Mouse (Mus musculus) spleen, embryonic (tissue): Measurements from ENCODE around the gene Cecr2.

Source experiments
- CTCF ChIA-PET: fragments of 350-600 bp; sonication (Branson Sonifier 250); formaldehyde crosslinking; loops from one replicate; lab custom pipeline; 2022; lab: Charles Lee

The Cecr2 gene

GRCm38 (mm10) chr6:120665816-120666760 is at the start of gene Cecr2:
Gene Cecr2, plus strand, starts transcription at chr6:120666369.
- CTCF ChIA-PET, result no interaction called here

GRCm38 (mm10) chr6:120617586-120617985 is 48.6 kb upstream of the Cecr2 start:
- CTCF ChIA-PET, result no interaction called here

- CTCF ChIA-PET, result interaction anchor here (0.6 kb wide), 1 partner anchor 862 kb away, joined by 4 read pairs; no protein-coding TSS in a partner anchor
Measured at GRCm38 (mm10) chr6:120618518-120619402, 47.4 kb upstream of the Cecr2 start.

- CTCF ChIA-PET, result interaction anchor here (1.0 kb wide), 1 partner anchor 32 kb away, joined by 4 read pairs; no protein-coding TSS in a partner anchor
Measured at GRCm38 (mm10) chr6:120620193-120620592, 46.0 kb upstream of the Cecr2 start.

GRCm38 (mm10) chr6:120625081-120625480 is 41.1 kb upstream of the Cecr2 start:
- CTCF ChIA-PET, result interaction anchor here (0.6 kb wide), 1 partner anchor 46 kb away, joined by 3 read pairs; no protein-coding TSS in a partner anchor

- CTCF ChIA-PET, result no interaction called here
Measured at GRCm38 (mm10) chr6:120627096-120627495, 39.1 kb upstream of the Cecr2 start.

GRCm38 (mm10) chr6:120628963-120629362 is 37.2 kb upstream of the Cecr2 start:
- CTCF ChIA-PET, result interaction anchor here (0.7 kb wide), 2 partner anchors 26 to 37 kb away, joined by 3 to 6 read pairs; no protein-coding TSS in a partner anchor

GRCm38 (mm10) chr6:120635391-120636028 is 30.7 kb upstream of the Cecr2 start:
- CTCF ChIA-PET, result interaction anchor here (0.8 kb wide), 1 partner anchor 34 kb away, joined by 3 read pairs; no protein-coding TSS in a partner anchor

GRCm38 (mm10) chr6:120639547-120639946 is 26.6 kb upstream of the Cecr2 start:
- CTCF ChIA-PET, result no interaction called here

- CTCF ChIA-PET, result no interaction called here
Measured at GRCm38 (mm10) chr6:120641866-120642378, 24.2 kb upstream of the Cecr2 start.

- CTCF ChIA-PET, result no interaction called here
Measured at GRCm38 (mm10) chr6:120643776-120644175, 22.4 kb upstream of the Cecr2 start.

- CTCF ChIA-PET, result no interaction called here
Measured at GRCm38 (mm10) chr6:120644346-120645299, 21.5 kb upstream of the Cecr2 start.

- CTCF ChIA-PET, result interaction anchor here (0.5 to 0.8 kb wide), 3 partner anchors 21 to 33 kb away, joined by 3 to 17 read pairs (median 3); no protein-coding TSS in a partner anchor
Measured at GRCm38 (mm10) chr6:120647246-120648028, 18.7 kb upstream of the Cecr2 start.

GRCm38 (mm10) chr6:120648205-120648604 is 18.0 kb upstream of the Cecr2 start:
- CTCF ChIA-PET, result interaction anchor here (0.8 kb wide), 1 partner anchor 22 kb away, joined by 3 read pairs; no protein-coding TSS in a partner anchor

- CTCF ChIA-PET, result interaction anchor here (1.0 kb wide), 1 partner anchor 32 kb away, joined by 4 read pairs; no protein-coding TSS in a partner anchor
Measured at GRCm38 (mm10) chr6:120652666-120653065, 13.5 kb upstream of the Cecr2 start.

- CTCF ChIA-PET, result no interaction called here
Measured at GRCm38 (mm10) chr6:120655702-120656101, 10.5 kb upstream of the Cecr2 start.

- CTCF ChIA-PET, result no interaction called here
Measured at GRCm38 (mm10) chr6:120658848-120659247, 7.3 kb upstream of the Cecr2 start.

- CTCF ChIA-PET, result no interaction called here
Measured at GRCm38 (mm10) chr6:120665415-120665815, 754 bp upstream of the Cecr2 start.
